Mouse (Mus musculus) E14TG2a.4 (cell line): ENCODE data around the gene Ppp1r32.

ENCODE experiments used
- CTCF ChIP-seq: conservative IDR thresholded peaks from 2 replicates; pipeline ENCODE4 v1.5.1; 2014; ENCODE audit warnings: low read length
- NANOG ChIP-seq: IDR thresholded peaks from 2 replicates; pipeline ENCODE4 v1.6.1; 2014; ENCODE audit warnings: borderline replicate concordance, low read length, mixed read lengths
- POU5F1 ChIP-seq: IDR thresholded peaks from 2 replicates; pipeline ENCODE4 v1.6.1; 2014; ENCODE audit warnings: low read length, borderline replicate concordance

DNA sequence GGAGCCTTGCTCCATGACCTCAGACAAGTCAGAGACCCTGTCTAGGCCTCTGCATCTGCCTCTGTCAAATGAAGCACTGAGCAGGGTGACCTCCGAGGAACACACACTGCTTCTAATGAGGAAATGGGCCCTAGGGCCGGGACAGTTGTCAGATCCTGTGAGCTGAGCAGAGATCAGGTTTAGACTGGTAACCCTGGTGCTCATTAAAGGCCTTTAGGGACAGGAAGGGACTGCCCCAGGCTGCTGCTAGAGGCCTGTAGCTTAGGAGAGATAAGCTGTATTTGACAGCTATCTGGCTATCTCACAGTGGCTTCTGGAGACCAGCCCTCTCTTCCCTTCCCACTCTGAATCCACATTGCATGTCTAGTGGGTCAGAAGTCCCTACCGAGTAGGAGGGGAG is 51.3 kb downstream of the Ppp1r32 start:
- TF ChIP-seq CTCF (no peak), POU5F1 (no peak), NANOG (no peak)
